Mouse (Mus musculus): Measurements from ENCODE around the gene Sbf2.
A peak's percentile ranks its signal among the peaks of the same experiment; 100 is the strongest.
"Not testable (repeated sequence)": the region's sequence is repeated elsewhere in the genome, so short reads cannot be mapped to it uniquely, and the experiment has no call there.

Gene Sbf2

GRCm38 (mm10) chr7:110629892-110630666, 15.4 kb upstream of the Sbf2 start:
- peak; percentile 90 for DNase-seq (ENCODE audit: low spot score)

- peak; percentile 50 for DNase-seq (ENCODE audit: low spot score)
Observed at GRCm38 (mm10) chr7:110628611-110629354, 14.1 kb upstream of the Sbf2 start.

GRCm38 (mm10) chr7:110628273-110628600, 13.5 kb upstream of the Sbf2 start:
- DNase-seq (ENCODE audit: low spot score), result no peak

- peak; percentile 88 for DNase-seq (ENCODE audit: low spot score)
Observed at GRCm38 (mm10) chr7:110627486-110628272, 13.0 kb upstream of the Sbf2 start, which contains the start of gene Adm. Gene Adm, plus strand, starts transcription at chr7:110627661.

- peak; percentile 23 for DNase-seq (ENCODE audit: low spot score)
Observed at GRCm38 (mm10) chr7:110627099-110627482, 12.4 kb upstream of the Sbf2 start.

GRCm38 (mm10) chr7:110626186-110627098, 11.7 kb upstream of the Sbf2 start:
- DNase-seq (ENCODE audit: low spot score), result peak; percentile 32

- DNase-seq (ENCODE audit: low spot score), result no peak
Observed at GRCm38 (mm10) chr7:110625489-110625888, 10.8 kb upstream of the Sbf2 start.

GRCm38 (mm10) chr7:110624961-110625360, 10.2 kb upstream of the Sbf2 start:
- DNase-seq (ENCODE audit: low spot score), result no peak

GRCm38 (mm10) chr7:110624067-110624466, 9.3 kb upstream of the Sbf2 start:
- DNase-seq (ENCODE audit: low spot score), result no peak

GRCm38 (mm10) chr7:110619086-110619611, 4.4 kb upstream of the Sbf2 start:
- no peak for DNase-seq (ENCODE audit: low spot score)

- peak; percentile 13 for DNase-seq (ENCODE audit: low spot score)
Observed at GRCm38 (mm10) chr7:110615792-110616191, 1.1 kb upstream of the Sbf2 start.

GRCm38 (mm10) chr7:110615151-110615631, 469 bp upstream of the Sbf2 start:
- DNase-seq (ENCODE audit: low spot score), result peak; percentile 59

- no peak for DNase-seq (ENCODE audit: low spot score)
Observed at GRCm38 (mm10) chr7:110613381-110614132, 1.2 kb downstream of the Sbf2 start.

- no peak for DNase-seq (ENCODE audit: low spot score)
Observed at GRCm38 (mm10) chr7:110606906-110607305, 7.8 kb downstream of the Sbf2 start.

GRCm38 (mm10) chr7:110605476-110605875, 9.2 kb downstream of the Sbf2 start:
- no peak for DNase-seq (ENCODE audit: low spot score)

GRCm38 (mm10) chr7:110597141-110597540, 17.6 kb downstream of the Sbf2 start:
- no peak for DNase-seq (ENCODE audit: low spot score)

GRCm38 (mm10) chr7:110593991-110594390, 20.7 kb downstream of the Sbf2 start:
- not testable (repeated sequence) for DNase-seq (ENCODE audit: low spot score)

- DNase-seq (ENCODE audit: low spot score), result no peak
Observed at GRCm38 (mm10) chr7:110587721-110588120, 27.0 kb downstream of the Sbf2 start.

GRCm38 (mm10) chr7:110585250-110585649, 29.5 kb downstream of the Sbf2 start:
- DNase-seq (ENCODE audit: low spot score), result no peak

- no peak for DNase-seq (ENCODE audit: low spot score)
Observed at GRCm38 (mm10) chr7:110584159-110584558, 30.6 kb downstream of the Sbf2 start.
